Mouse (Mus musculus) stomach, postnatal 0 days (tissue): ENCODE data around the gene Gm10097.

Source experiments
- CTCF ChIP-seq: IDR thresholded peaks from 2 replicates; pipeline ENCODE4 v1.5.1; 2016; ENCODE audit warnings: antibody characterized with exemption, low read depth, mild to moderate bottlenecking, moderate library complexity
- EP300 ChIP-seq: optimal IDR thresholded peaks from 2 replicates; pipeline ENCODE3; 2016; ENCODE audit warnings: antibody characterized with exemption

DNA sequence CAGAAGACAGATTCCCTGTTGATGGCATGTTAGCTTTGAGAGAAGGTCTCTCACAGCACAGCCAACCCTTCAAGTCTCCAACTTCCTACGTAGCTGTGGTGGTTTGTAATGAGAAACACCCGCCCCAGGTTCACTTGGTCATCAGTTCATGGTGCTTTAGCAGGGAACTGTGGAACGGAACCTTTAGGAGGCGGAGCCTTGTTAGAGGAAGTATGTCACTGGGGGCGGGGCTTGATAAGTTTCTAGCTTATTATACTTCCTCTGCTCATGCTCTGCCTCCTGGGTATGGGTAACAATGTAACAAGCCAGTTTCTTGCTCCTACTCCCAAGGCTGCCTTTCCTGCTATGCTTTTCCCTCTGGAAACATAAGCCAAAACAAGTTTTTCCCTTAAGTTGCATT, 23.3 kb upstream of the Gm10097 start:
- no peak for TF ChIP-seq CTCF
- TF ChIP-seq EP300, result no peak
